Mouse (Mus musculus) bone marrow macrophage, adult 2 months (primary cell): ENCODE results near the gene Col26a1. TPM values are rescaled to one million over a fixed set of nuclear protein-coding genes. Genes with fewer than 3 reads are reported as not detected.
"Not testable (repeated sequence)": the region's sequence is repeated elsewhere in the genome, so short reads cannot be mapped to it uniquely, and the experiment has no call there.

Experiments used
- H3K27ac ChIP-seq: 2 replicates; pipeline ENCODE4 v1.5.1; 2012; ENCODE audit warnings: low read depth, low read length; ENCODE audit not compliant: insufficient read depth
- H3K4me1 ChIP-seq: 2 replicates; pipeline ENCODE4 v1.6.1; 2012; ENCODE audit warnings: low read length; ENCODE audit not compliant: control insufficient read depth, insufficient read depth
- H3K4me3 ChIP-seq: 2 replicates; pipeline ENCODE4 v1.5.1; 2012; ENCODE audit warnings: mild to moderate bottlenecking, low read length, moderate library complexity; ENCODE audit not compliant: insufficient read depth
- CTCF ChIP-seq: IDR thresholded peaks from 2 replicates; pipeline ENCODE4 v1.5.1; 2012; ENCODE audit warnings: low read depth, mild to moderate bottlenecking, low read length, moderate library complexity
- POLR2A ChIP-seq: IDR thresholded peaks from 2 replicates; pipeline ENCODE4 v1.6.1; 2012; ENCODE audit warnings: mild to moderate bottlenecking, low read depth, low read length, borderline replicate concordance
- polyA plus RNA-seq: library from polyadenylated mRNA; stranded (reverse); fragments of >200 nt; gene quantifications from 2 replicates; pipeline ENCODE4 v1.2.4, GENCODE M21; 2012; ENCODE audit not compliant: missing spikeins, insufficient read depth, insufficient read length

The Col26a1 gene
- polyA plus RNA-seq, 1 experiment = not detected

DNA sequence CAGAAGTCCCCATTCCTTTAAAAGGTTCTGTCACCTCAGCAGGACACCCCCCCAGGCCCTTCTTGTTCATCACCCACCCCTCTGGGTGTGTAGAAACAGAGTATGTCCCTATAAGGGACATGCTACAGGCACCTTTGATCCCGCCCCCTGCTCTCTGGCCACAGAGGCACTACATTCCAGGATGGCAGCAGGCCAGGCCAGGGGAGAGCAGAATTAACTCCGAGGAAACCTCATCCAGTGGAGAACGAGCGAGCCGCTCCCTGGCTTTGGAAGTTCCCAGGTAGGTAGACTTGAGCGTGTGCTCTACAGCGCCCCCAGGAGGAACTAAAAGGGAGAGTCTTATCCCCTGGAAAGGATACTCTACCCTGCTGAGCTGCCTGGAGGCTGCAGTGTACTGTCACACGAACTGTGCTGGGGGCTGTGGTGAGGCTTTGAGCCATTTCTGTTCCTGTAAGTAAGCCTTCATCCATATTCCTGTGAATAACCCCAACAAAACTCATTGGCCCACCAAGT is 118.8 kb downstream of the Col26a1 start:
- H3K4me3 ChIP-seq = no peak overlapping the region
- H3K4me1 ChIP-seq = peaks cover 9% of the 10 kb centered on the region
- TF ChIP-seq POLR2A = no peak
- TF ChIP-seq CTCF = no peak; the same call in 1 of the 2 replicates
- H3K27ac ChIP-seq = no peak overlapping the region

DNA sequence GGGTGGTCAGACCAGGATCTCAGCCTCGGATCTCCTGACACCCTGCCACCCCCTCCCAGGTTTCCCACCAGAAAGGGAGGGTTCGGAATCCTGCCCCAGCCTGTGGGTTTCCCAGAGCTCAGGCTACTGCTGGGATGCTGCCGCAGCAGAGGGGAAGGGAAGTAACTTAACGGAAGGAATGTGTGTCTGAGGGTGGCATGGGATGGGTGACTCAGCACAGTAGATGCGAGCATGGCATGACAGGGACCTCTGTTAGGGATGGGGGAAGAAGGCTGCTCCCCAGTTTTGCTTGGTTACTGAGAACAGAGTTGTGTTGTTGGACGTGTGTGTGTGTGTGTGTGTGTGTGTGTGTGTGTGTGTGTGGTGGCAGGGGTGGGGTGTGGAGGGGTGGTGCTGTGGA is 122.7 kb downstream of the Col26a1 start:
- TF ChIP-seq CTCF = no peak
- no peak for TF ChIP-seq POLR2A
- H3K4me1 ChIP-seq = peaks cover 9% of the 10 kb centered on the region
- no peak overlapping the region for H3K27ac ChIP-seq
- H3K4me3 ChIP-seq = no peak overlapping the region

DNA sequence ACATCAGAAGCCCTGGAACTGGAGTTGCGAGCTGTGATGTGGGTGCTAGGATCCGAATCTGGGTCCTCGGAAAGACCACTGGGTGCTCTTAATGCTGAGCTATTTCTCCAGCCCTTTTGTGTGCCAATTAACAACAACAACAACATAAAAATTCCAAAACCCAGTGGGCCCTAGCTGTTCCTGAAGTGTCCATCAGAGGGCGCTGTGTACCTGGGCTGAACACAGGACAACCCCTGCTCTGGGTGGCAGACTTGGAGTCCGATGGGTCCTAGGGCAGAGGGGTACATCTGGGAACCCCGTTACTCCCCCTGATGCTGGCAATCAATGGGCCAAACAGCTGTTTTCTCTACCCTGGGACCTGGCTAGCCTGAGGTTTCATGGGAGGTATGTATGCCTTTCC is 123.2 kb downstream of the Col26a1 start:
- no peak overlapping the region for H3K4me3 ChIP-seq
- H3K27ac ChIP-seq = no peak overlapping the region
- no peak for TF ChIP-seq POLR2A
- TF ChIP-seq CTCF = peak; percentile 86
- H3K4me1 ChIP-seq = peaks cover 9% of the 10 kb centered on the region

DNA sequence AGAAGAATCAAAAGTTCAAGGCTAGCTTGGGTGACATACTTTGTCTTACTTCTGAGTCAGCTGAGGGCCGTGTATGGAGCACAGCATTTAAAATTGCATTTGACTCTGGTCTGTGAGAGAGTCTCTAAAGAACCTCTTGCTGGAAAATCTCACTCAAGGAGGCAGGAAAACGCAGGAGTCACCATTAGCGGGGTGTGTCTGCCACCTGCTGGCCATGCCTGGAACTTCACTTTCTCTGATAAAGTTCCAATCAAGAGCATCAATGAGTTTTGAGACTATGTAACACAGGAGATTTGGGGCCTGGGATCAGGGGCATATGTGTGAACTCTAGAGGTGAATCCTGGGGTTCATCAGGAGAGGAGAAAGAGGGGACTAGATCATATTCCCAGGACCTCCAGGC is 127.3 kb downstream of the Col26a1 start:
- peaks cover 6% of the 10 kb centered on the region for H3K4me1 ChIP-seq
- no peak overlapping the region for H3K4me3 ChIP-seq
- H3K27ac ChIP-seq = no peak overlapping the region
- TF ChIP-seq POLR2A = no peak
- TF ChIP-seq CTCF = peak; percentile 52; the same call in 1 of the 2 replicates

DNA sequence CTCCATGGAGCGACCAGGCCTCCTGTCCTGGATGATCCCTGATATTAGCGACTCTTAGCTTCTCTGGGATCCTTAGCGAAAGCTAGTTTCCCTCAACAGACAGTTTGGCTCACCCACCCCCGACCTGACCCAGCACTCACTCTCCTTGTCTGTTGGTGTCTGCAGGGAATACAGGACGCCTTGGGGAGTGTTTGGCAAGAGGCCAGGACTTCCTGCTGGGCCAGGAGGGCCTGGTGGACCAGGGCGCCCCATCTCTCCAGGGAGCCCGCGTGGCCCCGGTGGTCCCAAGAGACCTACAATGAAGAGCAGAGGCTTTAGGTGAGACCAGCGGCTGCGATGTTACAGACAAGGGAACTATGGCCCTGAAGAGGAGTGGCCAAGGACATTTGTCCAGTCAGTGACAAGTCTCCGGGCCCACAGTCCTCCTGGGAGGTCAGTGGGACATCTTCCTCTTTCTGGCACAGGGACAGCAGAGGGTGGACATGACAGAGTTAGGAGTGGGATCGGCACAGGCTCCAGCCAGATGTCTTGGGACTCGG is 128.9 kb downstream of the Col26a1 start:
- no peak for TF ChIP-seq POLR2A
- Histone ChIP-seq H3K4me1 (no peaks in the 10 kb centered on the region), H3K4me3 (no peak overlapping the region), H3K27ac (no peak overlapping the region)

DNA sequence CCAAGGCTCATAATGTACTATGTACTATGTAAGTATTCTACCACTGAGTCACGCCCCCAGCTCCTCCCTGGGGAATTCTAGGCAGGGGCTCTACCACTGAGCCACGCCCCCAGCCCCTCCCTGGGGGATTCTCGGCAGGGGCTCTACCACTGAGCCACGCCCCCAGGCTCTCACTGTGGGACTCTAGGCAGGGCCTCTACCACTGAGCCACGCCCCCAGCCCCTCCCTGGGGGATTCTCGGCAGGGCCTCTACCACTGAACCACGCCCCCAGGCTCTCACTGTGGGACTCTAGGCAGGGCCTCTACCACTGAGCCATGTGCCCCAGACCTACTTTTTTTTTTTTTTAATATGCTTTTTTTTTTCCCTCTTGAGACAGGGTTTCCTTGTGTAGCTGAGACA is 129.8 kb downstream of the Col26a1 start:
- H3K27ac ChIP-seq, H3K4me1 ChIP-seq, H3K4me3 ChIP-seq: not testable (repeated sequence)

DNA sequence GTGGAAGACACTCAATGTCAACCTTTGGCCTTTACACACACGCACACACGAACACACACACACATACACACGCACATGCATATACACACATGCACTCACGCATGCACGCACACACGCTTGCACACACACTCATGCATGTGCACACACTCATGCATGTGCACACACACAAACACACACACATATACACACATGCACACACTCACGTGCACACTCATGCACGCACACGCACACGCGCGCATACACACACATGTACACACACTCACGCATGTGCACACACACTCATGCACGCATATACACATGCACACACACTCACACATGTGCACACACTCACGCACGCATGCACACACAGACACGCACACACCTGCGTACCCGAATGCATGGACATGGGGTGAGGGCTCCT is 130.9 kb downstream of the Col26a1 start:
- no peak overlapping the region for H3K27ac ChIP-seq
- no peak overlapping the region for H3K4me3 ChIP-seq
- TF ChIP-seq POLR2A (no peak), CTCF (no peak)
- no peaks in the 10 kb centered on the region for H3K4me1 ChIP-seq

DNA sequence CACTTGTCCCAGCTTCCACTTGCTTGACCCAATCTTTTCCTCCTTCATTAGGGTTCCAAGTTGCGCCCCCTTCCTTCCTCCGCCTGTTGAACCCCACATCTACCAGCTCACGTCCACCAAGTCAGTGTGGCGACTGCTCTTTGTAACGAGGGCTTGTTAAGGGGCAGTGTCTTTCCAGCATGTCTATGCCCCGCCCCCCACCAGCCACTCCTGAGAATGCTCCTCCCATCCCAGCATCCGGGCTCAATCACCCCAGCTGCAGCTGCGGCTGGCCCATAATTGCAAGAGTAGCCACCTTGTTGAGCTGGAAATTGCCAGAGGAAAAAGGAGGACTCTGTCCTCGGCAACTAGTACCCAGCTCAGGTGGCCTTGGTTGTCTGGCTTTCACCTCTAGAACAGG is 136.4 kb downstream of the Col26a1 start:
- Histone ChIP-seq H3K4me3 (no peak overlapping the region), H3K27ac (no peak overlapping the region), H3K4me1 (no peaks in the 10 kb centered on the region)
- TF ChIP-seq POLR2A = no peak
- no peak for TF ChIP-seq CTCF

DNA sequence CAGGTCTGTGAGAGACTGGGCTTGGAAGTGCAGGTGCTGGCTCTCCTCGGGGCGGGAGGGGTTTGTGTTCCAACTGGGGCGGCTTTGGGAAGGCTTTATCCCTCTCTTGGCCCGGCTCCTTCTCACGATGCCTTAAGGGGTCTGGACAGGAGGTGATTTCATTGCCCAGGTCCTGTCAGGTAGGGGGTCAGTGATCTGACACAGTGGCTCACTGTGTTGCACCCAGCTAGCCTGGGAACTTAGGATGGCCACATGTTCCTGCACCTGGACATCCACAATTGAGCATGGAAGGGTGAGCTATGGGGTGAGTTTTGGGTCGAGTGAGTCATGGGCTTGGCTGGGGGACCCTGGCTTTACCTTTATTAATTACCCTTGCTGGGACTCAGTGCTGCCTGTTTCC is 144.1 kb downstream of the Col26a1 start:
- Histone ChIP-seq H3K4me3 (no peak overlapping the region), H3K4me1 (no peaks in the 10 kb centered on the region), H3K27ac (no peak overlapping the region)
- TF ChIP-seq POLR2A (no peak), CTCF (no peak)

DNA sequence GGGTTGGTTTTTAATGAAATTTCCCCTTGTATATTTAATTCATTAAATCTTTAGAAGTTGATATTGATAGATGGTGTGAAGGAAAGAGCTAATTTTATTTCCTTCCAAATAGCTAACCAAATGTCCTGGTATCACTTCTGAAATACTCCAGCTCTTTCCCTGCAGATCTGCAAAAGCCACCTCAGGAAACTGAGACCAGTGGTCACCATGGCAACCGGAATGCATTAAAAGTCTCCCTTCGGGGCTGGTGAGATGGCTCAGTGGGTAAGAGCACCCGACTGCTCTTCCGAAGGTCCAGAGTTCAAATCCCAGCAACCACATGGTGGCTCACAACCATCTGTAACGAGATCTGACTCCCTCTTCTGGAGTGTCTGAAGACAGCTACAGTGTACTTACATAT is 156.7 kb downstream of the Col26a1 start:
- H3K27ac ChIP-seq, H3K4me1 ChIP-seq, H3K4me3 ChIP-seq: not testable (repeated sequence)

DNA sequence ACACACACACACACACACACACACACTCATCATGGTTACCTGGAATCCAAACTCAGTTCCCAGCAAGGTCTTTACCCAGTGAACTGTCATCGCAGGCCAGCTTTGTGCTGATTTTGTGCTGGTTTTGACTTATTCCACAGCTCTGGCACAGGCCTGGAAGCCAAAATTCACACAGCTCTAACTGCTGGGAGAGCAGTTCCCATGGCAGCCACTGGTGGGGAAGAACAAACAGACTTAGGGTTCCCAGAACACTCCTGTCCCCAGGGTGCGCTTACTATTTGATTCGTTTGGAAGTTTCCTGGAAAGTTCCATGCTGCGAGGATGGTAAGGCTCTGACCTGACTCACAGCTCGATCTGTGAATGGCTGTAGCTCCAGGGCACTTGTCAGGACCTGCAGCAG is 161.4 kb downstream of the Col26a1 start:
- H3K4me3 ChIP-seq = no peak overlapping the region
- no peak for TF ChIP-seq CTCF
- no peak for TF ChIP-seq POLR2A
- no peaks in the 10 kb centered on the region for H3K4me1 ChIP-seq
- no peak overlapping the region for H3K27ac ChIP-seq
